Mouse (Mus musculus) megakaryocyte-erythroid progenitor cell, adult 5-6 weeks (primary cell): ENCODE measurements around the gene Ilf3. TPM values are rescaled to one million over a fixed set of nuclear protein-coding genes. Genes with fewer than 3 reads are reported as not detected.
A peak's percentile ranks its signal among the peaks of the same experiment; 100 is the strongest.

Experiments used
- ATAC-seq: replicated peaks from 2 replicates; pipeline ENCODE4 v1.8.0; 2016; ENCODE audit warnings: mild to moderate bottlenecking, inconsistent platforms; ENCODE audit not compliant: severe bottlenecking, poor library complexity, low FRiP score, low TSS enrichment
- total RNA-seq, 2 experiments: library from RNA; stranded (forward) in 1 of 2; stranded (reverse) in 1 of 2; fragments of 200-1000, 215-1000 nt in 1 of 2; fragments of >200 nt in 1 of 2; fragmentation: Nextera tagmentation in 1 of 2; gene quantifications; 2 replicates each; pipeline ENCODE4 v1.2.3; 2014 to 2017

Ilf3 gene
- total RNA-seq, 2 experiments from 2014 or later: 67.3 to 76.3 TPM

- ATAC-seq: no peak
Observed at GRCm38 (mm10) chr9:21430724-21431123, 63.1 kb downstream of the Ilf3 start.

DNA sequence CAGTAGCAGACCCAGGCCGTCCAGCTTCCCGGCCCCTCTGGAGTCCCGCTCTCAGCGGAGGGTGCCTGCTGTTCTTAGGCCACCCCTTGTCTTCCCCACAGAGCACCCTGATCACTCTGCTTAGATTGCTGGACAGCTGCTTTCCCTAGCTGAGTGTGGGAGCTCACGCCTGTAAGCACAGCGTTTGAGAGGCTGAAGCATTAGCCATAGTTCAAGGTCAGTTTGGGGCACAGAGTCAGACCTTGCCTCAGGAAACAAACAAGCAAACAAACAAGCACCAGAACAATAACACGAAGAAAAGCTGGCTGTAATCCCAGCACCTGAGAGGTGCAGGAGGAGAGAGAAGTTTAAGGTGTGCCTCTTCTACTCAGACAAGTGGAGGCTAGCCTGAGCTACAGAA, 64.4 kb downstream of the Ilf3 start:
- ATAC-seq: no peak

- no peak for ATAC-seq
Observed at GRCm38 (mm10) chr9:21433766-21434165, 66.1 kb downstream of the Ilf3 start.

DNA sequence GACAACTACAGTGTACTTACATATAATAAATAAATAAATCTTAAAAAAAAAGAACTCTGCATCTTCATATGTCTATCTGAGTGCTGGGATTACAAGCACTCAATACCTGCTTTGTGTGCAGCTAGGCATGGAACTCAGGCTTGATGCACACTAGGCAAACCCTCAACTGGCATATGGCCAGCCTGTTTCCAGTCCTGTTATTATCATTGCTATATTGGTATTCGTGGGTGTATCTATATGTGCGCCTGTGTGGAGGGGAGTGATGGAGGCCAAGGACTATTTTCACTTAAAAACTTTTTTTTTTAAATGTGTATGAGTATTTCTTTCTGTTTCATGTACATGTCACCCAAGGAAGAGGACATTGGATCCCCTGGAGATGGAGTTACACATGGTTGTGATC, 66.7 kb downstream of the Ilf3 start:
- ATAC-seq: no peak

DNA sequence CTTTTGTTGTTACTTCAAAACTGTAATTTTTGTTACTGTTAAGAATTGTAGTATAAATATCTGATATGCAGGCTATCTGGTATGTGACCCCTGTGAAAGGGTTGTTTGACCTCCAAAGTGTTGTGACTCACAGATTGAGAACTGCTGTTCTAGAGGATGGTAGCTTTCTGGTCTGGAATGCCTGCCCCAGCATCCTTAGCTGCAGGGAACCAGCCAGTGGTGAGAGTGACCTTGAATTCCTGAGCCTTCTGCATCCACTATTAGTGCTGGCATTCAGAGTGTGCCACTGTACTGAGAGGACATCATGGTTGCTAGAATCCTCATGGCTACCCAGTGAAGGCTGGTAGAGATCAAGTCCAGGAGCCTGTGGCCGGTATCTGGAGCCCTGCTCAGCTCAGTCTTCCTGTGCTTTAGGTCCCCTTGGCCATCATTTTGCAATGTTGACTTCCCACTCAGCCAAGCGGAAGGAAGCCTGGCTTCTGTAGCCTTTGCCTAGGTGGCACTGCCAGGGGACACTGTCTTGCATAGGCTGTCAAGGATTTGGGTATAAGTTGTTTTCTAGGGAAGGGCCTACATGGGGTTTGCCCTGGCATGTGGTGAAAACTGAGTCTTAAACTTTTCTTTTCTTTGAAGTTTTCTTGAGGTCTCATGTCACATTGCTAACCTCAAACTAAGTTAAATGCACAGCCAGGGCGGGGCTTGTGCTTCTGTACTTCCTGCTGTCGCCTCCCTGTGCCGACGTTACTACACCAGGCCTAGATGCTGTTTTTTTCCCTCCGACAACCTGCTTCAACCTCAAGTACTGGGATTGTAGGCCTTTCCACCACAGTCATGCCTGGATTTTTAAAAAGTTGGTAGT, 68.3 kb downstream of the Ilf3 start:
- ATAC-seq: no peak

- peak; percentile 82 for ATAC-seq
Observed at GRCm38 (mm10) chr9:21437577-21437976, 69.9 kb downstream of the Ilf3 start.

DNA sequence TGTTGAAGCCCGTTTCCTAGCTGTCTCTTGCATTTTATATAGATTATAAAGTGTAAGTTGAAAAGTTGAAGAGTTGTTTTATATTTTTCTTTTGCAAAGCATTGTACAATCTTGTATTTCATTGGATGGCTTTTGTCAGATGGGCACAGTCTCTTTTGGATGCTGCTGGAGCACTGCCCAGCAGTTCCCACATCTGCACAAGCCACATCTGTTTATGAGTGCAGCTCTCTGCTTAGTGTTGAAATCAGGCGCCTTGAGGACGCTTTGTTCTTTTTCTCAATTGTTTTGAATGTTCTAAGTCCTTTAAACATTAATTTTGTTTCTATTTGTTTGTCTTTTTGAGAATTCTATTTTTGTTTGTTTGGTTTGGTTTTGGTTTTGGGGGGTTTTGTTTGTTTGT, 70.5 kb downstream of the Ilf3 start:
- no peak for ATAC-seq

GRCm38 (mm10) chr9:21439456-21439855, 71.8 kb downstream of the Ilf3 start:
- ATAC-seq: no peak

- ATAC-seq: no peak
Observed at GRCm38 (mm10) chr9:21439914-21440313, 72.2 kb downstream of the Ilf3 start.

- ATAC-seq: no peak
Observed at GRCm38 (mm10) chr9:21440387-21440786, 72.7 kb downstream of the Ilf3 start.

DNA sequence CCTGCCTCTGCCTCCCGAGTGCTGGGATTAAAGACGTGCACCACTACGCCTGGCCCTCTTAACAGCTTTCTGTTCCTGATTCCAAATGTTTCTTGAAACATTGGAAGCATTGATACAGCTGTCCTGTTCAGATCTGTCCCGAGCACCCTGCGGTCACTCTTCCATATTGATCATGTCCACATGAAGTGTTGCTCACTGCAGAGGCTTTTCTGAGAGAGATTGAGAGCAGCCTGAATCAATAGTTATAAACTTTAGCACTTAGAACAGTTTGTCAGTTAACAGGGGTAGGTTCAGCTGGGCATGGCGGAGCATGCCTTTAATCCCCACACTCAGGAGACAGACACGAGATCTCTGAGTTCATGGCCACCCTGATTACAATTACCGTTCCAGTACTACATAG, 76.2 kb downstream of the Ilf3 start:
- no peak for ATAC-seq

- ATAC-seq: no peak
Observed at GRCm38 (mm10) chr9:21444574-21444973, 76.9 kb downstream of the Ilf3 start.

DNA sequence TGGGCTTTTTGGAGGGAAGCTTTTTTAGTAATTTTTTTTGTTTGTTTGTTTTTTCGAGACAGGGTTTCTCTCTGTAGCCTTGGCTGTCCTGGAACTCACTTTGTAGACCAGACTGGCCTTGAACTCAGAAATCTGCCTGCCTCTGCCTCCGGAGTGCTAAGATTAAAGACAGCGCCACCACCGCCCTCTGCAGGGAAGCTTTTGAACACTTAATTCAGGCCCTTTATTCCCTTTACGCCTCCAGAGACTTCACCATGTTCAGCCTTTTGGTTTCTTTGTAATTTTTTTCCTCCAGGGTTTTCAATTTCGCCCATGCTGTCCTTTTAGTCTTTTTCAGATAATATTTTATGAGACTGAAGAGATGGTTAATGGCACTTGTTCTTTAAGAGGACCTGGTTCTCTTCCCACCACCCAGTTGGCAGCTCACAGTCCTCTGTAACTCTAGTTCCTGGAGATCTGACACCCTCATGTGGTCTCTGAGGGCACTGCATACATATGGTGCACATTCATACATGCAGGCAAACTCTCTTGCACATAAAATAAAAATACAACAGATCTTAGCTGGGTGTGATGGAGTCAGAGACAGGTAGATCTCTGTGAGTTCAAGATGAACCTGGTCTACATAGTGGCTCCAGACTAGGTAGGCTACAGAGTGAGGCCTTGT, 77.5 kb downstream of the Ilf3 start:
- ATAC-seq: no peak

GRCm38 (mm10) chr9:21447778-21448177, 80.1 kb downstream of the Ilf3 start:
- no peak for ATAC-seq

- 0 out of 2 replicates have a peak, but pooled peaks have one; percentile 13 for ATAC-seq
Observed at GRCm38 (mm10) chr9:21449710-21450109, 82.0 kb downstream of the Ilf3 start.

- ATAC-seq: no peak
Observed at GRCm38 (mm10) chr9:21450270-21450669, 82.6 kb downstream of the Ilf3 start.

GRCm38 (mm10) chr9:21451391-21451790, 83.7 kb downstream of the Ilf3 start:
- ATAC-seq: no peak

DNA sequence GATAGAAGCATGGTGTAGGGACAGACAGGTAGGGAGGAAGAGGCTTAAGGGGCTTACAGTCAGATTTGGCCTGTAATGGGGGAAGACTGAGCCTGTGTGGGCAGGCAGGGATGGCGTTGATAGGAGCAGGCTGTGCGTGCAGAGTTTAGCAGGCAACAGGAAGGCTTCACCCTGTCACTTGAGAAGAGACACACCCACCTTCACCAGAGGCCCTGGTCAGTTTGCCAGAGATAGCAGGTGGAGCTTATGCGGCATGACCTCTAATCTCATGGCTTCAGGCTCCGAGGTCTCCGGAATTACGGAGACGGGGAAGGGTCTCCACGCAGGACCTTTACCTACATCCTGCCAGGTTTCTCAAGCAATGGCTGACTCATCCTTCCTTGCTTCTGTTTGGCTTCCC, 84.2 kb downstream of the Ilf3 start:
- peak; percentile 52 for ATAC-seq

DNA sequence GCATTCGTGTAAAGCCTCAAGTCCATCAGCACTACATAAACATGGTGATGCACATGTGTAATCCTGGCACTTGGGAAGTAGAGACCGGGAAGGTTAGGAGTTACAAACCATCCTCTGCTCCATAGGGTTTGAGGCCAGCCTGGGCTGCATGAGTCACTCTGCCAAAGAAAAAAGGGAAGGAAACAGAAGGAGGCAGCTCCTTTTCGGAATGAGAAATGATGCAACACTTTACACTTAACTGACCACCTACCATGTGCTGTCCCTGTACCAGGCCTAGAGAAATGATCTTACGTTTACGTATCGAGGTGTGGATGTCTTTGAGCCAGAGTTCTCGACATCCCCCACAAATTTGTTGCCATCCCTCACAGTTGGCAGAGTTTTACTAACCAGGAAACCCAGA, 85.3 kb downstream of the Ilf3 start:
- no peak for ATAC-seq

GRCm38 (mm10) chr9:21453459-21453858, 85.8 kb downstream of the Ilf3 start:
- ATAC-seq: no peak

DNA sequence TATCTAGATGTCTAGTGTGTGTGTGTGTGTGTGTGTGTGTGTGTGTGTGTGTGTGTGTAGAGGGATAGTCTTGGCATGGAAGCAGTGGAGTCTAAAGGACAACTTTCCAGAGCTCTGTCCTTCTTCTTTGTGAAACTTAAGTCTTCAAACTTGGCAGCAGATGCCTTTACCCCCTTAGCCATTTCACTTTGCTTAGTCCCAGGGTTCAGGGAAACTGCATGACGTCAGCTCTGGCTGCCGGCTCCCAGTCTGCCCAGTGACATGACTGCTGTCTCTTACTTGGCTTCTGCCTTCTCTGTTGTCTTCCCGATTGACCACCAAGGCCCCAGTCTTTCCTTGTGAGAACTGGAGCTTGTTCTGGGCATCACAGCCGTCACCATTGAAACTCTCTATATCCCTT, 86.9 kb downstream of the Ilf3 start:
- no peak for ATAC-seq
